Mouse (Mus musculus) thymus, adult 2 months (tissue): ENCODE data around the gene Cldn14.

Experiments
- CTCF ChIP-seq: fragments of 200-500 bp; IDR thresholded peaks from 2 replicates; pipeline ENCODE4 v1.5.1; 2012; ENCODE audit warnings: mild to moderate bottlenecking, control low read depth, low read length, moderate library complexity, borderline replicate concordance; ENCODE audit not compliant: control insufficient read depth, poor library complexity, insufficient read depth; ENCODE audit errors: extremely low read depth
- POLR2A ChIP-seq: fragments of 200-500 bp; IDR thresholded peaks from 2 replicates; pipeline ENCODE4 v1.6.1; 2012; ENCODE audit warnings: mild to moderate bottlenecking, low read length, control low read depth, moderate library complexity; ENCODE audit not compliant: control insufficient read depth, poor library complexity, insufficient read depth; ENCODE audit errors: extremely low read depth

DNA sequence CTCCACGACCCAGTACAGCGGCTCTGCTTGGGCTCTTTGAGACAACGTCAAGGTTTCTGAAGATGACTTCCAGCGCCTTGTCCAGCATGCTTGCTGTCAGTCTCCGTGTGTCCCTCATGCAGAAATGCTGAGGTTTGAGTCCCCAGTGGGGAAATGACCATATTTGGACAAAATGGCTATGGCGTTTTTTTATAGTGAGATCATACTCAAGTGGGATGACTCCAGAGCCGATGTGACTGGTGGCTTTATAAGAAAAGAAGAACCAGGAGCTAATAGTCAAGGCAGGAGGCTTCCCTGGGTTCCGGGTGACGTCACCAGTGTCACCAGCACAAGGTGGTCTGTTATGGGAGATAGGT lies 30.3 kb upstream of the Cldn14 start:
- no peak for TF ChIP-seq POLR2A
- no peak for TF ChIP-seq CTCF
